Mouse (Mus musculus): ENCODE results near the gene Kcnk10.
A peak's percentile ranks its signal among the peaks of the same experiment; 100 is the strongest.
"Not testable (repeated sequence)": the region's sequence is repeated elsewhere in the genome, so short reads cannot be mapped to it uniquely, and the experiment has no call there.

The Kcnk10 gene

DNA sequence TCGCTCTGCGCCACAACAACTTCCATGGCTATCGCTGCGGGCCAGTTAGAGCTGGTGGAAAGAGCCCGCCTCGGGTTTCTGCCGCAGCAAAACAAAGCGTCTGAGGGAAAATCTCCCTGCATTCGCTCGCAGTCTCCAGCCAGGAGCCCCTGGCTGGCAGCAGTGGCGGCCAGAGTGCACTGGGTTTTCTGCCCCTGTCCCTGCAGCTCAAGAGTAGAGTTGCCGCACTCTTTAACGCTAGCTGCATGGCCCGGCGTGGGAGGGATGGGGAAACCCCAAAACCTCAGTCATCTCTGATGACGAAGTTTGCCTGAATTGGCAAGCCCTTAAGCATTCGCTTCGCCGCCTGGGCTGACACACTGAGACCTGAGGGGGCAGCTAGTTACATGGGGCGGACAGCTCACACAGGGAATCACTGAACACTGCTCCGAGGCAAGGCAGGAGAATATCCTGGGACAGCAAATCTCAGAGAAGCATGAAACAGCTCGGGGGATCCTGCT is at the start of gene Kcnk10:
Gene Kcnk10 (minus strand): TSS at position 450 of the 500 bp plus-strand sequence.
- no peak for DNase-seq (ENCODE audit: low spot score)

DNA sequence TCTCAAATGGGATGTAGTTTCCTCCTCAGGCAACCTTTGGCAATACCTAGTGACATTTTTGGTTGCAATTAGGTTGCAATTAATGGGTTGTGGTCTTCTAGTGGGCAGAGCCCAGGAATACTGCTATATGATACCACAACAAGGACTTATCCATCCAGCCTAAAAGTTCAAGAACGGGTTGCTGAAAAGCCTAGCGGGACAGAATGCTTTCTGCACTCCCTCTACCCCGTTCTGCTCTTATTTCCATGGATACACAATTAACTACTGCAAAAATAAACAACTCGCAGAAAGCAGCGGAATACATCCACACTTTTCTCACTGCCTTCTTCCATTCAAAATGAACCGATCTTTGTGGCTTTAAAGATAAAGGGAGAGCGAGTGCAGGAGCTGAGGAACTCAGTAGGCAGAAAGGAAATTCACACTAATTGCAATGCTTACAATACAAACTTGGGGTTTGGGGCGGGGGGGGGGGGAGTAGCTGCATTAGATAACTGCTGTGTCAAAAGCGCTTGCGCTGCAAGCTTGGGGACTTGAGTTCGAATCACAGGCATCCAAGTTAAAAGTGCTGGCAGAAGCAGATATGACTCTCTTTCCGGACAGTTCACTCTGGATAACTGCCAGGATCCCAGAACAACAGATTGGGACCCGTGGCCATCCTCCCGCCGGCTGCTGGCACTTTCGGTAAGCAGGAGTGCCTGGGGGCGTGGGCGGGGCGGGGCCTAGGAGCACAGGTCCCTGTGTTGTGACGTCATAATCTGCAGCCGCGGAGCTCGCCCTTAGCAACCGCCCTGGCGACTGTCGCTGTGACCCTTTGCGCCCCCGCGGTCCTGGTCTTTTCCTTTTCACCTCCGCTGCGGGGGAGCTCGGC is 49.5 kb upstream of the Kcnk10 start, which contains the start of gene Spata7:
Gene Spata7 (plus strand): TSS at position 766 of the 868 bp plus-strand sequence.
- DNase-seq (ENCODE audit: low spot score): peak; percentile 59

DNA sequence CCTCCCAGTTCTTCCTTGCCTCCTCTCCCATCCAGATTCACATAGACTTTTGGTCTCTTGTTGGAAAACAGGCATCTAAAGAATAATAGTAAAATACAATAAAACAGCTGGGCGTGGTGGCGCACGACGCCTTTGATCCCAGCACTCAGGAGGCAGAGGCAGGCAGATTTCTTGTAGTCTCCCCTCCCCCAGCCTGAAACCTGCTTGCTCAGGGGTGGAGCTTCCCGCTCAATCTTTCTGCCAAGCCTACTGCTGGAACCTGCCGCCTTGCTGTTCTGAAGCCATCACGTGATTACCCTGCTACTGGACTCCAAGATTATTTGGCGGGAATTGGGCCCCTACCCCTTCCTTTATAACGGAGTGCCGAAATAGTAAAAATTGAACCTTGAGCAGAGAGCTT is 45.2 kb upstream of the Kcnk10 start:
- DNase-seq (ENCODE audit: low spot score): not testable (repeated sequence)

DNA sequence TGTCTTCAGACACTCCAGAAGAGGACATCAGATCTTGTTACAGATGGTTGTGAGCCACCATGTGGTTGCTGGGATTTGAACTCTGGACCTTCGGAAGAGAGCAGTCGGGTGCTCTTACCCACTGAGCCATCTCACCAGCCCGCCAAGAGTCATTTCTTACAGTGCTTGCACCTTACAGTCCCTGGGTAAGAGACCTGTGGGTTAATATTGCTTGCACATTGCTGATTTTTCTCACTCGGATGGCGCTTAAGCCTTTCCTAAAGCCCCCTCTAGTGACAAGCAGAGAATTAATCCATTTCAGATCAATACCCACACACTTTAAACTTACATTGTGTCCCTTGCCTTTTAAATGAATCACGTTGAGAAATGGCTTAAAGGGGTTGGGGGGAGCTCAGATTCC is 42.8 kb upstream of the Kcnk10 start:
- DNase-seq (ENCODE audit: low spot score): not testable (repeated sequence)

DNA sequence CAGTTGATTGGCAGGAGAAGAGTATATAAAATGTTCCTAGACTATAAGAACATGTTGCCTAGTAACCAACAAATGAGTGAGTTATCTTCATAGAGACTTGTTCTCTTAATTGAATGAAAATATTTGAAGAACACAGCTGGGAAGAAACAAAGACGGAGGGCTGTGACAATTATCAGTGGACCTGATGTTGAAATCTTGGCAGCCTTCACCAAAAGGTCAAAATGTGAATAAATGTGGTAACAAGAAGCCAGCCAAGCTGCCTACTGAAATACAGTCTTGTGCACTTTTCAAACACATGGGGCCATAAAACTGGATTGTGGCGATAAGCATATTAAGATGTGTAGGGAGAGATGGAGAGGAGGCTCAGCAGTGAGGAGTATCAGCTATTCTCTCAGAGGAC is 41.4 kb upstream of the Kcnk10 start:
- DNase-seq (ENCODE audit: low spot score): no peak

GRCm38 (mm10) chr12:98615746-98616145 is 37.6 kb upstream of the Kcnk10 start:
- no peak for DNase-seq (ENCODE audit: low spot score)

GRCm38 (mm10) chr12:98614910-98615508 is 36.9 kb upstream of the Kcnk10 start:
- DNase-seq (ENCODE audit: low spot score): no peak

DNA sequence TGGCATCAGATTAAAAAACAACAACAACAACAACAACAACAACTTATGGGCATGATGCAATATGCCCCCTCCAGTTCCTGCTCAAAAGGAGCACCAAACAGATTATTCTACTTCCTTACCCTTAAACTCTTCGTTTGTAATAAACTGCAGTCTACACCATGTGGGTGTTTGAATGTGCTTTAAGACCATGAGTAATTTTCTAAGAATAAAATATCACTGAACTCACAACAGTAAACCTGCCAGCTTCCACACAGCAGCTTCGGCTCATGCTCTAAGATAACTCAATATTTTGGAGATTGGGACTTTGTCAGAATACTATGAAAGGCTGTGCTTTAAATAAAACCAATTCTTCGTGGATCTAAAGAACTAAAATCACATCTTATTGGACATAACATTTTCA is 32.2 kb upstream of the Kcnk10 start:
- DNase-seq (ENCODE audit: low spot score): no peak

GRCm38 (mm10) chr12:98606595-98607290 is 28.6 kb upstream of the Kcnk10 start:
- no peak for DNase-seq (ENCODE audit: low spot score)

- DNase-seq (ENCODE audit: low spot score): no peak
Observed at GRCm38 (mm10) chr12:98605264-98605663, 27.2 kb upstream of the Kcnk10 start.

DNA sequence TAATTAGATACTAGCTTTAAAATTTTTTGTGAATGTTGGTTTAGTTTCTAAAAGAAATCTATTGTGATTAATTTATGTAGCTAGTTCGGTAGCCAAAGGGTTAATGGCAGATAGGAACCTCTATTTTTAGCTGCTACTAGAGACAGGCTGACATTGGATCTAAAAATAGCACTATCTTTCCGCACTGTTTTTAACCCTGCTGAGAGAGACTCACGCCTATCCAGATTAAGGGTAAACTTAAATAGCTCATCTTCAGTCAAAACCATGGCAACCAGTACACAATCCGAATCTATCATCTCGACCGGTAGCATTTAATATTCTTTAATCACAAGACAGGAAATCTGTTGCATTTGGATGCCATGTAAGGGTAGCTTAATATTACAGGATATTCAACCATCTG is 24.0 kb upstream of the Kcnk10 start:
- no peak for DNase-seq (ENCODE audit: low spot score)

DNA sequence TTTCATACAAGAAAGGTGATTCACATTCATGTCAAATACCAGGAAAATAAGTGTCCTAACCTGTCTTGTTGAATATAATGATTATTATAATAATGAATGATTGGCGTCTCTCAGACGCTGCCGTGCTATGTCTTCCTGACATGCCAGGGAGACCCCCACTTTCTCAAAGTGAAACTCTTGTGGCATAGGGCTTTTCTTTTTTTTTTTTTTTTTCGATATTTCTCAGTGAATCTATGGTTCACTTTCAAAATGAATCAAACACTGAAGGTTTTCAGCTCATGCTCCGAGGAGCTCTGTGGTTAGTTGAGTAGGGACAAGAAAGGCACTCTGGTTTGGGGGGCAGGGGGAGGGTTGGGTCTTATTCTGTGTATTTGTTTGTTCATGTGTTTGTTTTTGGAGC is 22.8 kb upstream of the Kcnk10 start:
- no peak for DNase-seq (ENCODE audit: low spot score)

- DNase-seq (ENCODE audit: low spot score): no peak
Observed at GRCm38 (mm10) chr12:98591016-98591415, 12.9 kb upstream of the Kcnk10 start.

DNA sequence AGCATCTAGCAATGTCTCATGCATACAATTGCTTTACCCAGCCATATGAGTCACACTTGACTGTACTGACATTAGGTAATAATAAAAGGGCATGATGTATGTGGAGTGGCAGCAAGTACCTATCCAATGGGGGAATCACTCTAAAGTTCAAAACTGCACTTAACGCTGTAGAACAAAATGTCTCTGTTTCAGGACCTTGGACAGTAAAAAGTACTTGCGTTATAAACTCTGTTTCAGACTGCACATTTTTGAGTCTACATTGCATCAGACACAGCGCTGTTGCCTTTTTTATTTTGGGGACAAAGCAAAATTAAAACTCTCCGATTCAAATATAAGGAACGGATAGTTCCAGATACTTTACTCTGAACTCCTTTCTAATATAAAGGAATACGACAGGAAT is 10.5 kb upstream of the Kcnk10 start:
- DNase-seq (ENCODE audit: low spot score): no peak

DNA sequence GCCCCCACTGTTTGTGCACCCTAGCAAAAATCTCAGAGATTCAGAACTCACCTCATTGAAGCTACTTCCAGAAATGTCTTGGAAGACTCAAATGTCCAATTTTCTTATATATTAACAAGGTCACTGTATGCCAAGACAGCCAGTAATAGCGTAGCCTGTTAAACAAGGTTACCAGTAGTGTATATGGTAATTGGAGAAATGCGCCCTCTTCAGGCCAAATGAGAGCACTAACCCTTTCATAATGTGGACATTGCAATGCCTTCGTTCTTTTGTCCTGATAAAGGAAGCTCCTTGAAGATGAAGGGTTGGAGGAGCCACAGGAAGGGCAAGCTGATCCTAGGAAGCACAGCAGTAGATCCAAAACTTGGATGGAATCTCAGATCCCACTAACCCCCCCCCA is 7.2 kb upstream of the Kcnk10 start:
- DNase-seq (ENCODE audit: low spot score): no peak

GRCm38 (mm10) chr12:98575942-98576550 is 2.1 kb downstream of the Kcnk10 start:
- no peak for DNase-seq (ENCODE audit: low spot score)

- DNase-seq (ENCODE audit: low spot score): no peak
Observed at GRCm38 (mm10) chr12:98575195-98575887, 2.8 kb downstream of the Kcnk10 start.

DNA sequence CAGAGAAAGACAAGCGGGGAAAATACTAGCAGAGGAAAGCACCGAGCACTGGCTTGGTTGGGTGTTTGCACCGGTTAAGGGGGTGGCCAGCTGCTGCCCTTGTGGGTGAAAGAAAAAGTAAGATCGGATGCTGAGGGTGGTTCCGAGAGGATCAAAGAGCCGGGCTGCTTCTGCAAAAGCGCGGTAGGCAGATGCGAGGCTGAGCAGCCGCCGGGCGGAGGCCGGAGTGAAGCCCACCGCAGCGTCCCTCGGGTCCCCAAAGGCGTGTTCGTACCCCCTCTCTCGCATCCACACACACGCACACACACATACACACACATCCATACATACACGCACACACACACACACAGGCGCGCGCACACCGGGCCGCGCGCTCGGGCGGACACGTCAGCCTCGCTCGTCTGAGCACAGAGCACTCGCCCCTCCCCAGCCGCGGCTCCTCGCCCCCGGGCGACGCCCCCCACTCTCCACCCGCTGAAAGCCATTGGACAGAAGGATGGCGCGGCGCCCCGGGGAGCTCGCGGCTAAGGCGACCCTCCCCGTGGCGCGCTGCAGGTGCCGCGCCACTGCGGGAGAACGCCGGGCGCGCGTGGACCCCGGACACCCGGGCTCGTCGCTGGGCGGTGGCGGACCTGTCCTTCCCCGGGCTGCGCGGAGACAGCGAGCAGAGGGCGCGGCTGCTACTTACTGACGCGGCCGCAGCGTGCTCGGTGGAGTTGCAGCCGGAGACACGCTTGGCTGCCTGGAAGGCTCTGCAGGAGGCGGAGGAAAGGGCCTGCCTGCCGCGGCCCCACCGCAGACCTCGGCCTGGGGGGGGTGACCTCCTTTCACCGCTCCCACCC is 3.5 kb downstream of the Kcnk10 start:
- DNase-seq (ENCODE audit: low spot score): no peak

DNA sequence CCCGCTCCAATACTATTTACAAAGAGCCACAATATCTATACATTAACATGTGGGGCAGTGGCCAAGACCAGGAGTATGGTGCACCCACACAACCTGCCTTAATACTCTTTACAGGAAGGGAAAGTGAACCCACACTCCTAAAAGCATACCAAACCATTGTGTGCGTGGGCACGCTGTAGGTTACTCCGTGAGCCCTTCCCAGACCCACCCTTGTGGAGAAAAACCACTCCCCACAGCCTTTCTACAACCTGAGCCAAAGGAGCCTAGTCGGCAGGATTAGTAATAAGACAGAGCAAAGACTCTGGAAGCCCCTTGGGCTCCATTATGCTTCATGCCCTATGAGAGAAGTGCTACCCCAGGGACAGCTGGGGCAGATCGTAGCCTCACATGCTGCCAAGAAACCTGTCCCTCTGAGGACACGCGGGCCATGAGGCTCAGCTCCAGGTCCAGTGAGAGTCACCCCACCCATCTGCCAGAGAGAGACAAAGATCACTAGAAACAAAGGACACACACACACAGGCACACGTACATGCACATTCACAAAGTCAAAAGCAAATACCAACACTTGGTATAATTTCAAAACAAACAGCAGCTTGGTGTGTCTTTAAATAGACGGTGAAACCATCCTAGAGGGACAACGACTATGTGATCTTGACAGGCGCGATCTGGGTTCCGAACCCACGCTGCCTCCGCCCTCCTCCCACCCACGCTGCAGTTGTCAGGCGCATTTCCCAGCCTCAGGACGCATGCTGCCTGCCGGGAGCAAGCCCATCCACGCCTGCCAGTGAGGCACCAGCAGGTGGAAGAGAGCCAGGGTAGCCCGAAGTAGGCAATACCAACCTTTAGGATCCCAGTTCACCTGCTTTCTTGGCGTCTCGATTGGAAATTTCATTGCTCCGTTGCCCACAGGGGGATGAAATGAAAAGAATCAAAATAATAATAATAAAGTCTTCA is 4.5 kb downstream of the Kcnk10 start:
- peak; percentile 63 for DNase-seq (ENCODE audit: low spot score)

Data from layer of hippocampus, adult 9-10 months (tissue).